Mouse (Mus musculus): ENCODE measurements around the gene Pex14. TPM values are rescaled to one million over a fixed set of nuclear protein-coding genes. Genes with fewer than 3 reads are reported as not detected.

The Pex14 gene
- polyA plus RNA-seq, 1 experiment from 2014 or later = 55.6 TPM

DNA sequence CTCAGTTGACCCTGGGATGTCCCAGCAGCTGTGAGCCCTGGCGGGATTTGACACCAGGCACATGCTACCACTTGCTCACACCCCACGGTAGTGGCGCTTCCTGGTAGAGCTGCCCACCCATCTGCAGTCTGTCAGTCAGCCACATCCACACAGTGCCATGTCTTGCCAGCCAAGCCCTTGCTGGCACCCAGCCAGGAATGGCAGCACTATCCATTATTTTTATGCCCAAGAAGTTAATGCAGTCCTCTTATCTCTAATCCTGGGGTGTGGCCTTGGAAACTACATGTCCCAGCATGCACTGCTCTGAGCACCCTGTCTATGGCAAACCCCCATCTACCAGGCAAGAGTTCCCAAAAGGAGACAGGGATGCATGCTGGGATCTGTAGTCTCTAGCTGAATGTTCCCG, 154.2 kb downstream of the Pex14 start:
- ATAC-seq (replicated peaks; ENCODE audit: low FRiP score, low read depth) (no peak), DNase-seq (ENCODE audit: low spot score) (no peak)
- H3K27me3 ChIP-seq (ENCODE audit: insufficient read depth, low read length) = no peaks in the 10 kb centered on the region
- no peak overlapping the region for H3K4me3 ChIP-seq (replicated peaks; ENCODE audit: low read depth, low read length)
- H3K9ac ChIP-seq (ENCODE audit: low read depth, low read length) = no peak overlapping the region
- no peak overlapping the region for H3K4me2 ChIP-seq (ENCODE audit: low read length)
- H3K9me3 ChIP-seq (replicated peaks; ENCODE audit: low read length) = no peaks in the 10 kb centered on the region
- H3K36me3 ChIP-seq (ENCODE audit: insufficient read depth, low read length) = no peaks in the 10 kb centered on the region
- TF ChIP-seq CTCF (IDR thresholded peaks at IDR 0.05; ENCODE audit: low read depth) = no peak
- WGBS = 85% methylated on average over 4 of the region's 4 CpGs
- H3K4me1 ChIP-seq (replicated peaks; ENCODE audit: insufficient read depth, low read length) = peaks cover 23% of the 10 kb centered on the region
- no peak overlapping the region for H3K27ac ChIP-seq

DNA sequence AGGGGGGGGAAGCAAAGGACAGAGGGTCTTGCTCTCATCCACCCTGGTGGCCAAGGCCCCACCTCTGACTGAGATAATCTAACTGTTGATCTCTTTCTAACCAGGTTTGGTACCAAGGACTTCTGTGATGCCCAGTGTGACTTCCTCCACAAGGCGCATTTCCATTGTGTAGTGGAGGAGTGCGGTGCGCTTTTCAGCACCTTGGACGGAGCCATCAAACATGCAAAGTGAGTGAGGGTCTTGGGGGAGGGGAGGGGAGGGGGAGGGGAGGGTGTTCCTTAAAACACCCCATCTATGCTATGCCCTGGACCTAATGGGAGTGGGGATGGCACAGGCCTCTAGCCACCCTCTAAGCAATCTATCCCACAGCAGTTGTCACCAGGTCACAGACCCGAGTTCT, 156.6 kb downstream of the Pex14 start:
- TF ChIP-seq CTCF (IDR thresholded peaks at IDR 0.05; ENCODE audit: low read depth) = no peak
- Histone ChIP-seq H3K4me3 (replicated peaks; ENCODE audit: low read depth, low read length) (no peak overlapping the region), H3K9ac (ENCODE audit: low read depth, low read length) (no peak overlapping the region), H3K4me2 (ENCODE audit: low read length) (no peak overlapping the region), H3K27ac (no peak overlapping the region), H3K27me3 (ENCODE audit: insufficient read depth, low read length) (no peaks in the 10 kb centered on the region), H3K36me3 (ENCODE audit: insufficient read depth, low read length) (peaks cover 7% of the 10 kb centered on the region; the same call in 1 of the 2 replicates), H3K4me1 (replicated peaks; ENCODE audit: insufficient read depth, low read length) (peaks cover 23% of the 10 kb centered on the region), H3K9me3 (replicated peaks; ENCODE audit: low read length) (no peaks in the 10 kb centered on the region)
- 40% methylated on average over 5 of the region's 5 CpGs for WGBS
- no peak for DNase-seq (ENCODE audit: low spot score)
- no peak for ATAC-seq (replicated peaks; ENCODE audit: low FRiP score, low read depth)

DNA sequence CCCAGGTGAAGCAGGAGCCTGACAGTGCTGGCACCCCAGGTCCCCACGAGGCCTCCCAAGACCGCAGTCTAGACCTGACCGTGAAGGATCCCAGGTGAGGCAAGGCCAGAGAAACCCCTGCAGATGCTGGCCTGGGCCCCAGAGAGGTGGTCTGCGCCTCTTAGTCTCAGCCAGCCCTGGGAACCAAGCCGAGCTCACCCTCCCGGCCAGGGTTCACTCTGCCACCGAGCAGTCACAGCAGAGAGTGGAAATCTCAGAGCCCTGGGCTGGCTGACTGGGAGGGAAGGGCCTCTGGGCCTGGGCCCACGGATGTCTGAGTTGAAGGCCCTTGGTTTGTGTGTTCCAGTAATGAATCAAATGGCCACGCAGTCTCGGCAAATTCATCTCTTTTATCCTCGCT, 158.4 kb downstream of the Pex14 start:
- Histone ChIP-seq H3K4me3 (replicated peaks; ENCODE audit: low read depth, low read length) (no peak overlapping the region), H3K9ac (ENCODE audit: low read depth, low read length) (no peak overlapping the region)
- no peak for ATAC-seq (replicated peaks; ENCODE audit: low FRiP score, low read depth)

DNA sequence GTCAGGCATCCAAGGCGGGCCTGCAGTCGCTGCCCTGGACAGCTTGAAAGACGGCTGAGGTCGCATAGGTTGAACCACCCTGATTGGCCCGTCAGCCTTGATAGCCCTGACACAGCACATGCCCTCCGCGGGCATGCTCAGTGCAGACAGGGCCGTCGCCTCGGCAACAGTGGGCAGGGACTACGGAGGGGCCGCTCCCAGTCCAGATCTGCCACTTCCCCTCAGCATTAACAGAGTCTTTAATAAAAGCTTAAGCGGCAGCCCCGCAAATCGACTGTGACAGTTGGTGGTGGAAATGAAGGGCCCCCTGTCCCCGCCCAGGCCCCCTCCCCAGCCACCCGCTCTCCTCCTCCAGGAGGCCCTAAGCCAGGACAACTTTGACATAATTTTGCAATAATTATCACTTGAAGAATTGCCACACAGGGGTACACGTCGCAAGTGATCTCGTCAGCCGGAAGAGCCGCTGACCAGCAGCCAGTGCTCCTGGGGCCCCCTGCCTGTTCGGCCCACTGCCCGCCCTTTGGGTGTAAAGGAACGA, 158.9 kb downstream of the Pex14 start:
- Histone ChIP-seq H3K4me1 (replicated peaks; ENCODE audit: insufficient read depth, low read length) (peaks cover 16% of the 10 kb centered on the region), H3K27me3 (ENCODE audit: insufficient read depth, low read length) (no peaks in the 10 kb centered on the region), H3K4me2 (ENCODE audit: low read length) (peak overlapping the region; percentile 14), H3K27ac (peak overlapping the region; percentile 61), H3K4me3 (replicated peaks; ENCODE audit: low read depth, low read length) (no peak overlapping the region), H3K9ac (ENCODE audit: low read depth, low read length) (no peak overlapping the region), H3K9me3 (replicated peaks; ENCODE audit: low read length) (no peaks in the 10 kb centered on the region), H3K36me3 (ENCODE audit: insufficient read depth, low read length) (peaks cover 13% of the 10 kb centered on the region; the same call in 1 of the 2 replicates)
- ATAC-seq (replicated peaks; ENCODE audit: low FRiP score, low read depth) (peak; percentile 94), DNase-seq (ENCODE audit: low spot score) (peak; percentile 88)
- WGBS = 5% methylated on average over 25 of the region's 25 CpGs
- TF ChIP-seq CTCF (IDR thresholded peaks at IDR 0.05; ENCODE audit: low read depth) = no peak

More for the DNA sequence above, 158.4 kb downstream of the Pex14 start:
- H3K27me3 ChIP-seq (ENCODE audit: insufficient read depth, low read length) = no peaks in the 10 kb centered on the region
- H3K36me3 ChIP-seq (ENCODE audit: insufficient read depth, low read length) = peaks cover 9% of the 10 kb centered on the region; the same call in 1 of the 2 replicates
- H3K4me2 ChIP-seq (ENCODE audit: low read length) = peak overlapping the region; percentile 14; the same call in 1 of the 2 replicates
- WGBS = 38% methylated on average over 11 of the region's 11 CpGs
- H3K27ac ChIP-seq = peak overlapping the region; percentile 61
- no peak for TF ChIP-seq CTCF (IDR thresholded peaks at IDR 0.05; ENCODE audit: low read depth)
- H3K4me1 ChIP-seq (replicated peaks; ENCODE audit: insufficient read depth, low read length) = peaks cover 16% of the 10 kb centered on the region
- no peaks in the 10 kb centered on the region for H3K9me3 ChIP-seq (replicated peaks; ENCODE audit: low read length)
- DNase-seq (ENCODE audit: low spot score) = no peak

DNA sequence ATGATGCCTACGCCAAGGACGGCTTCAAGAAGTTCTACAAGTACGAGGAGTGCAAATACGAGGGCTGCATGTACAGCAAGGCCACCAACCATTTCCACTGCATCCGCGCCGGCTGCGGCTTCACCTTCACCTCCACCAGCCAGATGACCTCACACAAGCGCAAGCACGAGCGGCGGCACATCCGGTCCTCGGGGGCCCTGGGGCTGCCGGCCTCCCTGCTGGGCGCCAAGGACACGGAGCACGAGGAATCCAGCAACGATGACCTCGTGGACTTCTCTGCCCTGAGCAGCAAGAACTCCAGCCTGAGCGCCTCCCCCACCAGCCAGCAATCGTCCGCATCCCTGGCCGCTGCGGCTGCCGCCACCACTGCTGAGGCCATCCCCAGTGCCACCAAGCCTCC, 161.1 kb downstream of the Pex14 start:
- Histone ChIP-seq H3K9ac (ENCODE audit: low read depth, low read length) (no peak overlapping the region), H3K9me3 (replicated peaks; ENCODE audit: low read length) (no peaks in the 10 kb centered on the region), H3K36me3 (ENCODE audit: insufficient read depth, low read length) (peaks cover 19% of the 10 kb centered on the region), H3K27ac (no peak overlapping the region), H3K4me3 (replicated peaks; ENCODE audit: low read depth, low read length) (no peak overlapping the region), H3K4me1 (replicated peaks; ENCODE audit: insufficient read depth, low read length) (peaks cover 23% of the 10 kb centered on the region), H3K27me3 (ENCODE audit: insufficient read depth, low read length) (no peaks in the 10 kb centered on the region), H3K4me2 (ENCODE audit: low read length) (no peak overlapping the region)
- no peak for ATAC-seq (replicated peaks; ENCODE audit: low FRiP score, low read depth)
- no peak for TF ChIP-seq CTCF (IDR thresholded peaks at IDR 0.05; ENCODE audit: low read depth)
- DNase-seq (ENCODE audit: low spot score) = no peak
- 70% methylated on average over 23 of the region's 26 CpGs for WGBS

DNA sequence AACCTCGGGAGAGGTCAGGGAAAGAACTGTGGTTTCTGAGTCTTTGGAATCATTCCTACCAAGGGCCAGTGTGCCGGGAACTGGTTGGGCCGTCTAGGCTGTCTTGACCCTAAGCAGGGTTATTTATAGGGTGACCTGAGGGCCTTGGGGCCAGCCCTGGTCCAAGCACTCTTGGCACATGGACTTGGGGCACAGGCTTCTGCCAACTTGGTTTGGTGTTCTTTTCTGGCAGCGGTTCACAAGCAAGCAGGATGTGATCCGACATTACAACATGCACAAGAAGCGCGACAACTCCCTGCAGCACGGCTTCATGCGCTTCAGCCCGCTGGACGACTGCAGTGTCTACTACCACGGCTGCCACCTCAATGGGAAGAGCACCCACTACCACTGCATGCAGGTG, 162.9 kb downstream of the Pex14 start:
- Histone ChIP-seq H3K9ac (ENCODE audit: low read depth, low read length) (no peak overlapping the region), H3K4me3 (replicated peaks; ENCODE audit: low read depth, low read length) (no peak overlapping the region), H3K36me3 (ENCODE audit: insufficient read depth, low read length) (peaks cover 23% of the 10 kb centered on the region), H3K27me3 (ENCODE audit: insufficient read depth, low read length) (no peaks in the 10 kb centered on the region), H3K9me3 (replicated peaks; ENCODE audit: low read length) (no peaks in the 10 kb centered on the region), H3K4me1 (replicated peaks; ENCODE audit: insufficient read depth, low read length) (peaks cover 23% of the 10 kb centered on the region), H3K4me2 (ENCODE audit: low read length) (no peak overlapping the region), H3K27ac (no peak overlapping the region)
- no peak for TF ChIP-seq CTCF (IDR thresholded peaks at IDR 0.05; ENCODE audit: low read depth)
- WGBS = 84% methylated on average over 12 of the region's 12 CpGs
- ATAC-seq (replicated peaks; ENCODE audit: low FRiP score, low read depth) (no peak), DNase-seq (ENCODE audit: low spot score) (no peak)

DNA sequence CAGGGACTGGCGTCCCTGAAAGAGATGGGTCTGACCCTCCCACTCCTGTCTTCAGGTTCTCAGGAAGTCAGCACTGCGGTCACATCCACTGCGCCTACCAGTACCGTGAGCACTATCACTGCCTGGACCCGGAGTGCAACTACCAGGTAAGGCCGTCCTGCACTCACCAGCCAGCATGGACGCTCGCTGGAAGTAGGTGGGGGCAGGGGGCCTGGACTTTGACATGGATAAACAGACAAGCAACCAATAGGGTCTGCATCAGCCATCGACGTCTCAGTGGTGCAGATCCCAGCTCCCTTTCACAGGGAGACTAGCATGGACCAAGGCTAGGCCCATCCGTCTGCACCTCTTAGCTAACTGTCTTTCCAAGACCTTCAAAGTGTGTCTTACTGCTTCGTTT, 163.6 kb downstream of the Pex14 start:
- no peak overlapping the region for H3K9ac ChIP-seq (ENCODE audit: low read depth, low read length)
- H3K36me3 ChIP-seq (ENCODE audit: insufficient read depth, low read length) = peaks cover 23% of the 10 kb centered on the region
- H3K4me1 ChIP-seq (replicated peaks; ENCODE audit: insufficient read depth, low read length) = peaks cover 20% of the 10 kb centered on the region
- H3K9me3 ChIP-seq (replicated peaks; ENCODE audit: low read length) = no peaks in the 10 kb centered on the region
- TF ChIP-seq CTCF (IDR thresholded peaks at IDR 0.05; ENCODE audit: low read depth) = no peak
- no peaks in the 10 kb centered on the region for H3K27me3 ChIP-seq (ENCODE audit: insufficient read depth, low read length)
- DNase-seq (ENCODE audit: low spot score) = no peak
- H3K4me2 ChIP-seq (ENCODE audit: low read length) = no peak overlapping the region
- WGBS = 90% methylated on average over 12 of the region's 12 CpGs
- H3K4me3 ChIP-seq (replicated peaks; ENCODE audit: low read depth, low read length) = no peak overlapping the region
- H3K27ac ChIP-seq = no peak overlapping the region
- ATAC-seq (replicated peaks; ENCODE audit: low FRiP score, low read depth) = no peak
